Mouse (Mus musculus): Measurements from ENCODE around the gene Cacna1h. TPM values are rescaled to one million over a fixed set of nuclear protein-coding genes. Genes with fewer than 3 reads are reported as not detected.

Gene Cacna1h
- polyA plus RNA-seq, 1 experiment = not detected

DNA sequence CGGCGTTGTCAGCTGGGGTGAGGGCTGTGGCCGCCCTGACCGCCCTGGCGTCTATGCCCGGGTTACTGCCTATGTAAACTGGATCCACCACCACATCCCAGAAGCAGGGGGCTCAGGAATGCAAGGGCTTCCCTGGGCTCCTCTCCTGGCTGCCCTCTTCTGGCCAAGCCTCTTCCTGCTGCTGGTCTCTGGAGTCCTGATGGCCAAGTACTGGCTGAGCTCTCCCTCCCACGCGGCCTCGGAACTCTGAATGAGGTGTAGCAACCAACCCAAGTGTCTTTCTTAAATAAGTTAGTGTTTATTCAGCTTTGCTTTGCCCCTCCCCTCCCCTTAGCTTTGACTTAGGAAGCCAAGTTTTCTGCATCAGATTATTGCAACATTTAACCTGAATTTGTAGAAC is 59.6 kb downstream of the Cacna1h start:
- Histone ChIP-seq H3K27ac (ENCODE audit: insufficient read depth, low read depth, low read length) (no peak overlapping the region), H3K4me1 (ENCODE audit: control insufficient read depth, insufficient read depth, low read length) (peaks cover 18% of the 10 kb centered on the region), H3K4me3 (ENCODE audit: insufficient read depth, low read depth, low read length) (no peak overlapping the region)
- WGBS = 46% methylated on average over 9 of the region's 9 CpGs
- TF ChIP-seq CTCF (IDR thresholded peaks at IDR 0.05; ENCODE audit: insufficient read depth, low read depth, low read length) (no peak), POLR2A (IDR thresholded peaks at IDR 0.05; ENCODE audit: insufficient read depth, low read depth, low read length) (no peak)

DNA sequence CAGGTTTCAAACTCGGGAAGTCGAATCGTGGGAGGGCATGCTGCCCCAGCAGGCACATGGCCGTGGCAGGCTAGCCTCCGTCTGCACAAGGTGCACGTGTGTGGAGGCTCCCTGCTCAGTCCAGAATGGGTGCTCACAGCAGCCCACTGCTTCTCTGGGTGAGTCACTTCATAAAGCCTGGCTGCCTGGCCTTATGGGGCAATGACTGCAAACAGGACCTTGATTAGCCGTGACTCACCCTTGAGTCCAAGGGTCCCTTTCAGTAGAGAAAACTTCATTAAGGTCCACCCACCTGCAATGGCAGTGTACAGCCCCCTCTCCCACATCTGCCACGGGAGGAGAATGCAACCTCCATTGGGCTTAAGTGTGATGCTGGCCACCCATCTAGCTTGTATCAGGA is 61.1 kb downstream of the Cacna1h start:
- H3K4me3 ChIP-seq (ENCODE audit: insufficient read depth, low read depth, low read length) = no peak overlapping the region
- H3K4me1 ChIP-seq (ENCODE audit: control insufficient read depth, insufficient read depth, low read length) = peaks cover 18% of the 10 kb centered on the region
- no peak overlapping the region for H3K27ac ChIP-seq (ENCODE audit: insufficient read depth, low read depth, low read length)
- 51% methylated on average over 8 of the region's 8 CpGs for WGBS
- TF ChIP-seq POLR2A (IDR thresholded peaks at IDR 0.05; ENCODE audit: insufficient read depth, low read depth, low read length) = no peak
- TF ChIP-seq CTCF (IDR thresholded peaks at IDR 0.05; ENCODE audit: insufficient read depth, low read depth, low read length) = no peak

DNA sequence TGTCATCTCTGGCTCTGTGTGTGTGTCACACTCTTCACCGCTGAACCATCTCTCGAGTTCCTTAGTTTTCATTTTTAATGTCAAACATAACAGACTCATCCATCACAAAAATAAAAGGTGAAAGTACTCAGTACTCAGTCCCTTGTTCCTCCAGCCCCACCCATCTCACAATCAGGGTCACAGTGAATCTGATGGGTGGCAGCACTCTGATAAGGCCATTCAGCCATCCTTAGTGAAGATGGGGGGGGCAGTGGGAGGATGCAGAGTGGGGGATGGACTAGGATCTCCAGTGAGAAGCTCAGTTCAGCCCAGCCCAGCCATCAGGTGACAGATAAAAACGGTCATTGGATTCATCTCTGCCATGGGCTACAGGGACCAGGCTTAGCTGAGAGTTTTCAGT is 64.6 kb downstream of the Cacna1h start, which contains the start of gene Tpsg1:
Gene Tpsg1, plus strand, starts transcription at position 301 of the 400 bp plus-strand sequence.
- no peak for TF ChIP-seq POLR2A (IDR thresholded peaks at IDR 0.05; ENCODE audit: insufficient read depth, low read depth, low read length)
- no peak for TF ChIP-seq CTCF (IDR thresholded peaks at IDR 0.05; ENCODE audit: insufficient read depth, low read depth, low read length)
- H3K4me3 ChIP-seq (ENCODE audit: insufficient read depth, low read depth, low read length) = no peak within 1 kb of the TSS
- peaks cover 18% of the 10 kb centered on the region for H3K4me1 ChIP-seq (ENCODE audit: control insufficient read depth, insufficient read depth, low read length)
- WGBS = 80% methylated on average over 3 of the region's 3 CpGs
- H3K27ac ChIP-seq (ENCODE audit: insufficient read depth, low read depth, low read length) = no peak within 1 kb of the TSS

DNA sequence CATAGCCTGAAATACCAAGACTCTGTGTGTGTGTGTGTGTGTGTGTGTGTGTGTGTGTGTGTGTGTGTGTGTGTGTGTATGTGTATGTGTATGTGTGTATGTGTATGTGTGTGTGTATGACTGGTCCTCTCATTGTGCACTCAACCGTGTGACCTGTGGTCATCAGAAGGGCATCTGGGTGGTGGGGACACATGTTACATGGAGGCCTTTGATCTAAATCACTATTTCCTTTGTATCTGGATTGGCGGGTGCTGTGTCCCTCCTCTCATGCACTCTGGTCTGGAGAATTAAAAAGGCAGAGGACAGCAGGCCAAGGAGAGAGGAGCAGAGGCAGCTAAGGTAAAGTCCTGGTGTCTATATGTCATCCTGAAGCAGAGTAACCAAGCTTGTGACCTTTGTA is 67.6 kb downstream of the Cacna1h start, which contains the start of gene Tpsb2:
Gene Tpsb2, plus strand, starts transcription at position 301 of the 400 bp plus-strand sequence.
- Histone ChIP-seq H3K4me3 (ENCODE audit: insufficient read depth, low read depth, low read length) (no peak within 1 kb of the TSS), H3K27ac (ENCODE audit: insufficient read depth, low read depth, low read length) (no peak within 1 kb of the TSS), H3K4me1 (ENCODE audit: control insufficient read depth, insufficient read depth, low read length) (no peaks in the 10 kb centered on the region)
- TF ChIP-seq POLR2A (IDR thresholded peaks at IDR 0.05; ENCODE audit: insufficient read depth, low read depth, low read length) (no peak), CTCF (IDR thresholded peaks at IDR 0.05; ENCODE audit: insufficient read depth, low read depth, low read length) (no peak)
- WGBS = 76% methylated on average over 2 of the region's 2 CpGs

DNA sequence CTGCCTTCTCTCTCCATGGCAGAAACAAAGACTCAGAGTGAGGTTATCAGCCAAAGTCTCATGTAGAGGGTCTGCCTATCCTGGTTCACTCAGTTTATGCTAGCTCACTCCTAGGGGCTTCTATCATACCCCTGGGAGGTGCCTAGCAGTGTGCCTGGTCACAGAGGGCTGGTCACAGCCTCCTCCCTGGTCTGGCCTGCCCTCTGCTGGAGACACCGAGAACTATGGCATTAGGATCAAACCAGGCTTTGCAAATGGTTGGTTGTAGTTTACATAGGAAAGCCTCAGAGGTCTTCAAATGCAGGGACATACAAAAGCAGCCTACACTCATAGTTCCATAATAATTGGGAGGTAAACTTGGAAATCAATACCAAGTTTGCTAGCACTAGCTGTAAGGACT is 69.9 kb downstream of the Cacna1h start:
- Histone ChIP-seq H3K27ac (ENCODE audit: insufficient read depth, low read depth, low read length) (no peak overlapping the region), H3K4me1 (ENCODE audit: control insufficient read depth, insufficient read depth, low read length) (no peaks in the 10 kb centered on the region), H3K4me3 (ENCODE audit: insufficient read depth, low read depth, low read length) (no peak overlapping the region)
- TF ChIP-seq POLR2A (IDR thresholded peaks at IDR 0.05; ENCODE audit: insufficient read depth, low read depth, low read length) = no peak
- peak; percentile 47; the same call in 1 of the 2 replicates for TF ChIP-seq CTCF (IDR thresholded peaks at IDR 0.05; ENCODE audit: insufficient read depth, low read depth, low read length)
- WGBS = 5% methylated on average over 1 of the region's 1 CpGs

DNA sequence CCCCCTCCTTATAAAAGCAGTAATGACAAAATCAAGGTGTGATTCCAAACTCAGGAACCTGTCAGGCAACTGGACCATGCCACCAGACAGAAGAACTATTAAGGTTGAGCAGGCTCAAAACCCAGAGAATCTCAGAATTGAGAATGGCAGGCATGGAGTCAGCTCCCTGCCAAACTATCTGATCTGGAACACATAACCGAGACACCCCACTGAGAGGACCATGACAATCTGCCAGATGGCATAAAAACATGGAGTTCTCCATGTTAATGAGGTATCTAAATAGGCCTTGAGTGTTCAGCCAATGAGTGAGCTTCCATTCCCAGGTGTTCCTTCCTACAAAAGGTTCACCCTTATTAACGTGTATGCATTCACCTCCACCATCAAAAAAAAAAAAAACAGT is 72.3 kb downstream of the Cacna1h start:
- Histone ChIP-seq H3K4me3 (ENCODE audit: insufficient read depth, low read depth, low read length) (no peak overlapping the region), H3K4me1 (ENCODE audit: control insufficient read depth, insufficient read depth, low read length) (no peaks in the 10 kb centered on the region), H3K27ac (ENCODE audit: insufficient read depth, low read depth, low read length) (no peak overlapping the region)
- TF ChIP-seq POLR2A (IDR thresholded peaks at IDR 0.05; ENCODE audit: insufficient read depth, low read depth, low read length) = no peak
- no peak for TF ChIP-seq CTCF (IDR thresholded peaks at IDR 0.05; ENCODE audit: insufficient read depth, low read depth, low read length)
- WGBS = 56% methylated on average over 2 of the region's 2 CpGs

DNA sequence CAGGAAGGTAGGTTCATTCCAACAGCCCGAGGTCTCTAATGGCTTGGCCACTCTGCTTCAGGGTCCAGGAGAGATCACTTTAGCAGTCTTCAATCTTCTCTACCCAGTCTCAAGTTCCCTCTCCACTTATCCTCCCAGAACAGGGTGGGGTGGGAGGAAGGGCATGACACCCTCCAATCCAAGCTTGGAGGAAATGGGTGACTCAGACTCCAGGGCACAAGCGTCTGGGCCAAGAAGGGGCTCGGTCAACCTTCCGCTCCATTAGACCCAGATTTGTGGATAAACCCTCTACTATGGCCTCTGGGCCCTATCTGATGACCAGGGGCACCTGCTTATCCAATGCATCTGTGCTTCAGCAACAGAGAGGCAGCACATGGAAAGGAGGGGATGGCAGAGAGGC is 88.1 kb downstream of the Cacna1h start, which contains the start of gene Tpsab1:
Gene Tpsab1, minus strand, starts transcription at position 101 of the 400 bp plus-strand sequence.
- TF ChIP-seq CTCF (IDR thresholded peaks at IDR 0.05; ENCODE audit: insufficient read depth, low read depth, low read length) = no peak
- no peak for TF ChIP-seq POLR2A (IDR thresholded peaks at IDR 0.05; ENCODE audit: insufficient read depth, low read depth, low read length)
- no peak within 1 kb of the TSS for H3K27ac ChIP-seq (ENCODE audit: insufficient read depth, low read depth, low read length)
- 88% methylated on average over 4 of the region's 4 CpGs for WGBS
- H3K4me1 ChIP-seq (ENCODE audit: control insufficient read depth, insufficient read depth, low read length) = no peaks in the 10 kb centered on the region
- no peak within 1 kb of the TSS for H3K4me3 ChIP-seq (ENCODE audit: insufficient read depth, low read depth, low read length)

DNA sequence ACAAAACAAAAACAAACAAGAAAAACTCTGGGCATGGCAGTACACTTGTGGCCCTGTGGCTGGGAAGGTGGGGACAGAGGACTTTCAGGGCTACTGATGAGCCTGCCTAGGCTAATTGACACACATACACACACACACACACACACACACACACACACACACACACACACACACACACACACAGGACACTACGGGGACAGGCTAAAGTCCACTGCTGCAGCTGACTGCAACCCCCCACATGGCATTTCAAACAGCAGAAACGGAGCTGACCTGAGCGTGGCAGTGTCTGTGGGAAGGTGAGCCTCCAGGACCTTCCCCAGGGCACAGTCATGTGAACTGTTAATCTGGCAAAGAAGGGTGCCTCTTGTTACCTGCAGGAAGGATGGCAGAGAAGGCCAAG is 92.1 kb downstream of the Cacna1h start:
- H3K27ac ChIP-seq (ENCODE audit: insufficient read depth, low read depth, low read length) = no peak overlapping the region
- peaks cover 4% of the 10 kb centered on the region; the same call in 1 of the 2 replicates for H3K4me1 ChIP-seq (ENCODE audit: control insufficient read depth, insufficient read depth, low read length)
- TF ChIP-seq CTCF (IDR thresholded peaks at IDR 0.05; ENCODE audit: insufficient read depth, low read depth, low read length) (no peak), POLR2A (IDR thresholded peaks at IDR 0.05; ENCODE audit: insufficient read depth, low read depth, low read length) (no peak)
- H3K4me3 ChIP-seq (ENCODE audit: insufficient read depth, low read depth, low read length) = no peak overlapping the region
- 72% methylated on average over 3 of the region's 3 CpGs for WGBS

DNA sequence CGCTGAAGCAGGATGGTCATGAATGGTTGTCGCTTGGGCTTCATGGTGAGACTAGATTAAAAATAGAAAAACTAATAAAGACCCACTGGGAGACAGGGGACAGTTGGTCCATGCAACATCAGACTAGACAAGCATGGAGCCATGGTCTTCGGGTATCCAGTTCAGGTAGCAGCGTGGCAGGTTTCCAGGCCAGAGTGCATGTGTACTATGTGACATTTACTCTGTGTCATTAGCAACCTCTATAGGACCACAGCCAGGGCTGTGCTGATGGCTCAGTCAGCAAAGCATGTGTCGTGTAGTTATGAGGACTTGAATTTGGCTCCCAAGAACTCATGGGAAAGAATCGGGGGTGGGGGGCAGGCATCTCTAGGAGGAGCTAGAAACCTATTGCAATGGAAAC is 93.6 kb downstream of the Cacna1h start:
- TF ChIP-seq POLR2A (IDR thresholded peaks at IDR 0.05; ENCODE audit: insufficient read depth, low read depth, low read length) = no peak
- no peak for TF ChIP-seq CTCF (IDR thresholded peaks at IDR 0.05; ENCODE audit: insufficient read depth, low read depth, low read length)
- H3K27ac ChIP-seq (ENCODE audit: insufficient read depth, low read depth, low read length) = no peak overlapping the region
- H3K4me3 ChIP-seq (ENCODE audit: insufficient read depth, low read depth, low read length) = no peak overlapping the region
- peaks cover 4% of the 10 kb centered on the region; the same call in 1 of the 2 replicates for H3K4me1 ChIP-seq (ENCODE audit: control insufficient read depth, insufficient read depth, low read length)
- WGBS = 88% methylated on average over 6 of the region's 6 CpGs

DNA sequence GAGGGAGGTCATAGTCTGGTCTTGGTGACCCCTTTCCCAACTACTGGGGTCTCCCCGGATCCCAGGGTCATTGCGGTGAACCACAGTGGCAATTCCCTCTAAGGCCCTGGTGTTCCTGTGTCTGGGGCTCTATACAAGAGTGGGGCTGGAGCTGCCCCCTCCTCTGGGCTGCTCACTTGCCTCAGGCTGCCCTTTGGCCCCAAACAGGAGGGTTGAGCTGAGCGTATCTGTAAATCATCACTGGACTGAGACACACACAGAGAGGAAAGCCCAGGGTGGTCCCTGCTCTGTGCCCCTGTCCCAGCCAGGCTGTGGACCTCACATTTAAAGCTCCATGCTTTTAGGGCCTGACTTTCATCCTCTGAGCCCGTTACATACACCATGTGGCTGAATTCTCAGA is 95.4 kb downstream of the Cacna1h start:
- 89% methylated on average over 4 of the region's 4 CpGs for WGBS
- peaks cover 4% of the 10 kb centered on the region; the same call in 1 of the 2 replicates for H3K4me1 ChIP-seq (ENCODE audit: control insufficient read depth, insufficient read depth, low read length)
- H3K4me3 ChIP-seq (ENCODE audit: insufficient read depth, low read depth, low read length) = no peak overlapping the region
- H3K27ac ChIP-seq (ENCODE audit: insufficient read depth, low read depth, low read length) = no peak overlapping the region
- TF ChIP-seq CTCF (IDR thresholded peaks at IDR 0.05; ENCODE audit: insufficient read depth, low read depth, low read length) (no peak), POLR2A (IDR thresholded peaks at IDR 0.05; ENCODE audit: insufficient read depth, low read depth, low read length) (no peak)

Measured in olfactory bulb, adult 2 months (tissue).